Mouse (Mus musculus): ENCODE results near the gene Lrrc52.

Gene Lrrc52

DNA sequence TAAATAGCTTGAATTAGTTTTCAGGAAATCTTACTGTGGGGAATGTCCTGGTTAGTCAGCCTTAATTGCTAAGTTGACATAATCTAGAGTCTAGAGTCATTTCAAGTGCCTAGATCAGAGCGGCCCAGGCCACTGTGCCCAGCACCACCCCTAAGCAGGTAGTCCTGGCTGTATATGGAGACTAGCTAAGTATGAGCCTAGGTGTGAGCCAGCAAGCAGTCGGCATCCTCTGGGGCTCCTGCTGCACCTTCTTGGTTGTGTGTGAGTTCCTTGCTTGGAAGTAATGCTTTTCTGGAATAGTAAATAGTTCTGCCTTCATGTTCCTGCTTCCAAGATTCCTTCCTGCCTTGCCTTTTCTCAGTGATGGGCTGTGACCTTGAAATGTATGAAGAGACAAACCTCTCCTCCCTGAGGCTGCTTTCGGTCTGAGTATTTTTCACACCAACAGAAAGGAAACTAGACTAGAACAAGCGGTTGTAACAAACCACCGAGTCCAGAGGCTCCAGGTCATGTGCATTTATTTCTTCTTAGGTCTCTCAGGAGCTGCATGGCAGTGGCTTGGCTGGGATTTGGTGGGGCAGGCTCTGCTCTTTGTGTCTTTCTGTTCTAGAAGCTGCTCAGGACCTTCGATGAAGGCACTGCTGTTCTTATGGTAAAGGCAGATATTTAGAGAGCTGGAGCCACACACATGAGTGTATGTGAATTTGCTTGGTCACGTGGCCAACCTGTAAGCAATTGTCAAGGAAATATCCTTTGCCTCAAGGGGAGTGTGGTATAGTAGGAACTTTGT is 30.2 kb downstream of the Lrrc52 start:
- DNase-seq (ENCODE audit: low spot score in 2 of 2): no peak

DNA sequence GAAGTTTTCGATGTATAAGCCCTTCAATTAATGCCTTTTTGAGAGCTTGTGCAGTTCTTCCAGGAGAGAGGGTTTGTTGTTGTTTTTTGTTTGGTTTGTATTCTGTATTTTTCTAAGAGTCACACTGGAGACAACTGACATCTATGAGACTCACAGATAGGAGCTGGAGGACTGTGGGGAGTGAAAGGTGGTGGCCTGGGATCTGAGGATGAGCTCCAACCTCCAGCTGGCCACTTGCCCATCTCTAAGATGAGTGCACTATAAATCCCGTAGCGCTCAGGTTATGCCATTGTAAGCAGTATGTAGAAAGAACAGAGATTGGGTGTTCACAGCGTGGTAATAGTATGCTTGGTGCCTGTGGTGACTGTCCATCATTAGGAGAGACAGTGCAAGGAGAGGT is 31.6 kb downstream of the Lrrc52 start:
- DNase-seq (ENCODE audit: low spot score in 2 of 2): no peak

- no peak for DNase-seq (ENCODE audit: low spot score in 2 of 2)
These were observed 35.5 kb downstream of the Lrrc52 start for GRCm38 (mm10) chr1:167430976-167431676.

DNA sequence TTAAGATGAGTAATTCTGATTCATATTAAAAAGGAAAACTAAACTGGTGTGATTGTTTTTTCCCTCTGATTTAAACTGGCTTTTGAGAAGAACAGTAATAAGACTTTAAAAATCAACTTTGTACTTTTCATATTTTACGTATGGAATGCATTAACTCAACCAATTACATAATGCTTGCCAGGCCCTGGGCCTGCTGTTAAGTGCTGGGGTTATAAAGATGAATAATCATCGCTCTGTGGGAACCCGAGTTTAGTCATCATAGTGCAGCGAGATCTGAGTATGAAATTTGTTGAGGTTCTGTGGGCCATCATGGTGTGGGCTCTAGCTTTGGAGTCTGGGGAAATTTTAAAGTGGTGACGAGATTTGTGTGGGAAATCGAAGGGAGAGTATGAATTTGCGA is 39.9 kb downstream of the Lrrc52 start:
- DNase-seq (ENCODE audit: low spot score in 2 of 2): no peak

DNA sequence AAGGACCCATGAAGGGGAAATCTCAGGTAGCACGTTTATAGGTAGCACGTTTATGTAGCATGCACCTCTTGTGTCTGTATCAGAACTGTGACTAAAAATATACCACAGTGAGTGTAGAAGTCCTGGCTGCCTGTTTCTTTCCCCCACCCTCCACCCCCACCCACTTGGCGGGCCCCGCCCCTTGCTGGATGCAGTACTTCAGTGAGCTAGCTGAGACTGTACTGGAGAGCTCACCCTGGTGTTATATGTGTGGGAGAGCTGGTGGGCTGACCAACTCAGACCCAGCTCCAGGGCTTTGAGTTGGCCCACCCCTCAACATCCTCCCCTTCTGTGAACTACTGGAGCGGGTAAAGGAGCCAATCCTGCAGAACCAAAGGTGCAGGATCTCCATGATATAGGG is 41.0 kb downstream of the Lrrc52 start:
- no peak for DNase-seq (ENCODE audit: low spot score in 2 of 2)

- no peak for DNase-seq (ENCODE audit: low spot score in 2 of 2)
These were observed 43.9 kb downstream of the Lrrc52 start for GRCm38 (mm10) chr1:167422501-167423240.

DNA sequence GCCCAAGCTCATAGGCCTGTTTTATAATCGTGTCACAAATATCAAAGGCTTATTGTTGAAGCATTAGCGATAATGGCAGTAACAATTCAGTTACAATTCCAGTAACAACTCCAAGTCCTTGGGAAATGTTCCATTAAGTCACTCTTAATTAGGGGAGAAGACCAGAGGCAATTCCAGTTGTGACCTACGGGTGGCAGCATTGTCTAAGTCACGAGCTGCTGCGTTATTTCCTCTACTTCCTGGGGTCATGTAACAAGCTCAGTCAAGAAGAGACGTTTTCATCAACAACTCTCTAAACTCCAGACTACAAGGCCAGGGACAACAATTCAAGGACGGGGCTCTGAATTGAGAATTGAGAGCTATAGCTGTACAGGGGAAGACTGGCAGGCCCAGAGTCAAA is 51.7 kb downstream of the Lrrc52 start:
- peak; percentile 40 to 69 for DNase-seq (ENCODE audit: low spot score in 2 of 2)

DNA sequence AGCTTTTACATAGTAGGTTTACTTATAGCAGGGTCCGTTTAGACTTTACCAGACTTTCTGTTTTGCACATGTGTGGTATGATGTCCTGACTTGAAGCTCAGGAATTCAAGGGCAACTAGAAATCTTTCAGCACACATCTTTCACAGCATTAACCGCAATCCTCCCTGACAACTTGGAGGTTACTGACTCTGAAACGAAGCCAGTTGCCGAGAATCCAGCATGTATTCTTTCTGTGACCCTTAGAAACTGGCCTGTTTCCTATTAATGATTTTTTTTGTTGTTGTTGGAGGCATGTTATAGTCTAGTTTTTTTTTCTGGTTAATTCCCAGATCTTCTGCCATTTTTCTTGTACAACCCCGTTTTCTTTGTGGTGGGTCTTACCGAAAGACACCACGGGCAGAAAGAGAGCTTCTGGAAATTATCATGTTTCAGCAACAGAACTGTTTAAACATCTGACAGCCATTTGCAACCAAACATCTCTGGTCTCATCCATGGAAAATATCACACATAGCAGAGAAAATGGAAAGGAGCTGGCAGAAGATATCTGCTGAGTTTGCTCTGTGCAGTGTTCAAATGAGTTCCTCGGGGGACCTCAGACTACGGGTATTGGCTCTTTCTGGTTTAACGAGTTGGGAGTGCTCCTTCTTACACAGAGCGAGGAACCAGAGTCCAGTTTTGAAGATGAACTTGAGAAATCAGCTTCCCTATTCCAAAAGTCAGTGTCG is 54.4 kb downstream of the Lrrc52 start:
- DNase-seq (ENCODE audit: low spot score in 2 of 2): no peak

DNA sequence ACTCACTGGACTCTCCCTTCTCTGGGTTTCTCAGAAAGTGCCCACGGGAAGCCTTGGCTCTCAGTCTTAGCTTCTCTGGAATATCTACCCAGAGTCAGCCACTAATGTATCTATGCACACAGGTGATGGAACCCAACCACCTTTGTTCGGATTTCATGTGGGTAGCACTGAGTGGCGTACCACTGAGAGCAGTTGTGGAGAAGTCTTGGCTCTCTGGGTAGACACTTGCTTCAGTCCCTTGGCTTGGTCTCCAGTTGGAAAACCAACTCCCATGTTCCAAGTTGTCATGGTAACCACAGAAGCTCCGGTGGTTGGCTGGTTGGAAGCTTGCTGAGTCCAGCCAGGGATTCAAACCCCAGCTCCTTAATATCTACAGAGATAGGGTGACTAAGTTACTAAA is 57.0 kb downstream of the Lrrc52 start:
- DNase-seq (ENCODE audit: low spot score in 2 of 2): no peak

- DNase-seq (ENCODE audit: low spot score in 2 of 2): no peak
These were observed 61.3 kb downstream of the Lrrc52 start for GRCm38 (mm10) chr1:167405237-167405636.
